In genomic region chr19:27370174-27370573, GRCm38 (mm10) we compare ENCODE assay signal across 26 mouse cellular contexts. TPM values are rescaled to one million over a fixed set of nuclear protein-coding genes. Genes with fewer than 3 reads are reported as not detected.
DNase-seq lines count a peak whose midpoint lies in the region; ATAC-seq and TF ChIP-seq lines count a peak whose summit lies in the region.
"Had no signal": no experiment of that assay in that cellular context is flagged by ENCODE, and none has a peak within 500 bp of the region (broad histone marks: within the 10 kb centered on the region; RNA-seq: fewer than 3 reads in every experiment).

No protein-coding gene starts in this region.

- peak; percentile 78; the same call in 1 of the 2 replicates for ATAC-seq in lung, embryonic 15.5 days (ENCODE audit: borderline replicate concordance, extremely low read depth, low FRiP score, low TSS enrichment)
- no peak for ATAC-seq in midbrain, embryonic 16.5 days
- ATAC-seq: CD4-positive, CD25-positive, alpha-beta regulatory T cell, adult 4 months; forebrain, embryonic 13.5 days; forebrain, embryonic 16.5 days; hindbrain, embryonic 16.5 days had no signal

- no peak overlapping the region for H3ac ChIP-seq in myocyte (ENCODE audit: control insufficient read depth, insufficient read length)

- H3K9me3 ChIP-seq in lung, embryonic 15.5 days: no peaks in the 10 kb centered on the region
- H3K9me3 ChIP-seq in midbrain, embryonic 16.5 days (replicated peaks; ENCODE audit: control insufficient read depth, low read length, poor library complexity, severe bottlenecking): no peaks in the 10 kb centered on the region
- H3K9me3 ChIP-seq: embryonic facial prominence, embryonic 10.5 days; embryonic facial prominence, embryonic 13.5 days; forebrain, embryonic 10.5 days; forebrain, embryonic 13.5 days; hindbrain, embryonic 10.5 days; hindbrain, embryonic 13.5 days had no signal

- H3K27ac ChIP-seq in lung, embryonic 15.5 days: peak overlapping the region; percentile 30; the same call in 1 of the 2 replicates
- no peak overlapping the region for H3K27ac ChIP-seq in midbrain, embryonic 16.5 days (ENCODE audit: low read length)
- H3K27ac ChIP-seq: embryonic facial prominence, embryonic 10.5 days; embryonic facial prominence, embryonic 13.5 days; forebrain, embryonic 10.5 days; forebrain, embryonic 13.5 days; hindbrain, embryonic 10.5 days; hindbrain, embryonic 13.5 days had no signal

- no peaks in the 10 kb centered on the region for H3K27me3 ChIP-seq in lung, embryonic 15.5 days
- no peaks in the 10 kb centered on the region for H3K27me3 ChIP-seq in myocyte (ENCODE audit: control insufficient read depth, insufficient read depth, insufficient read length)
- H3K27me3 ChIP-seq in midbrain, embryonic 16.5 days (ENCODE audit: control insufficient read depth, insufficient read depth, low read depth, low read length): no peaks in the 10 kb centered on the region
- H3K27me3 ChIP-seq: embryonic facial prominence, embryonic 13.5 days; forebrain, embryonic 13.5 days; hindbrain, embryonic 13.5 days had no signal

- H3K4me2 ChIP-seq in lung, embryonic 15.5 days: no peak overlapping the region
- peak overlapping the region; percentile 53 for H3K4me2 ChIP-seq in myocyte (ENCODE audit: low read depth)
- H3K4me2 ChIP-seq in midbrain, embryonic 16.5 days (ENCODE audit: low read length): no peak overlapping the region
- H3K4me2 ChIP-seq: embryonic facial prominence, embryonic 13.5 days; forebrain, embryonic 13.5 days; heart, embryonic 11.5 days; hindbrain, embryonic 13.5 days had no signal

- no peak for TF ChIP-seq POLR2A in myocyte (IDR thresholded peaks at IDR 0.05; ENCODE audit: insufficient read length, low read depth)

- peaks cover 16% of the 10 kb centered on the region for H3K4me1 ChIP-seq in lung, embryonic 15.5 days
- H3K4me1 ChIP-seq in midbrain, embryonic 16.5 days (ENCODE audit: control insufficient read depth, insufficient read depth, low read length): no peaks in the 10 kb centered on the region
- H3K4me1 ChIP-seq: embryonic facial prominence, embryonic 13.5 days; forebrain, embryonic 13.5 days; hindbrain, embryonic 10.5 days had no signal

- WGBS in lung, embryonic 15.5 days: 58% methylated on average over 2 of the region's 2 CpGs
- WGBS in midbrain, embryonic 16.5 days: 92% methylated on average over 2 of the region's 2 CpGs

- DNase-seq in lung, postnatal 14 days: no peak
- DNase-seq in lung, postnatal 36 days: peak; percentile 6
- DNase-seq in lung, postnatal 25 days (ENCODE audit: low spot score): no peak
- DNase-seq: adrenal gland, adult 8-10 months; cerebellum, adult 11-12 months; cerebellum, adult 8-10 months; cerebellum, postnatal 10 days; cerebellum, postnatal 36 days; embryo, embryonic 11 days; gastrocnemius, postnatal 10 days; gastrocnemius, postnatal 36 days had no signal

- no peaks in the 10 kb centered on the region for H3K79me2 ChIP-seq in myocyte (ENCODE audit: control insufficient read depth, insufficient read depth)

- H3K4me3 ChIP-seq in lung, embryonic 15.5 days: no peak overlapping the region
- no peak overlapping the region for H3K4me3 ChIP-seq in myocyte
- H3K4me3 ChIP-seq in midbrain, embryonic 16.5 days (ENCODE audit: low read depth, low read length): no peak overlapping the region
- H3K4me3 ChIP-seq: embryonic facial prominence, embryonic 10.5 days; embryonic facial prominence, embryonic 13.5 days; forebrain, embryonic 10.5 days; forebrain, embryonic 13.5 days; hindbrain, embryonic 10.5 days; hindbrain, embryonic 13.5 days had no signal

- H3K9ac ChIP-seq in lung, embryonic 15.5 days: no peak overlapping the region
- no peak overlapping the region for H3K9ac ChIP-seq in midbrain, embryonic 16.5 days (ENCODE audit: low read depth, low read length)
- H3K9ac ChIP-seq: embryonic facial prominence, embryonic 13.5 days; forebrain, embryonic 13.5 days; hindbrain, embryonic 13.5 days had no signal

- no peaks in the 10 kb centered on the region for H3K36me3 ChIP-seq in lung, embryonic 15.5 days
- no peaks in the 10 kb centered on the region for H3K36me3 ChIP-seq in myocyte (ENCODE audit: control insufficient read depth, insufficient read depth)
- H3K36me3 ChIP-seq in midbrain, embryonic 16.5 days (ENCODE audit: control insufficient read depth, insufficient read depth, low read length): no peaks in the 10 kb centered on the region
- H3K36me3 ChIP-seq: embryonic facial prominence, embryonic 10.5 days; embryonic facial prominence, embryonic 13.5 days; forebrain, embryonic 10.5 days; hindbrain, embryonic 10.5 days; hindbrain, embryonic 13.5 days had no signal

TF ChIP-seq in myocyte, 11 proteins besides CTCF, POLR2A, EP300 and RAD21:
- no peak for TF ChIP-seq MAX (IDR thresholded peaks at IDR 0.05; ENCODE audit: low read depth)
- no peak for TF ChIP-seq TCF12 (IDR thresholded peaks at IDR 0.05; ENCODE audit: insufficient read depth, poor library complexity, severe bottlenecking)
- TF ChIP-seq CEBPB (IDR thresholded peaks at IDR 0.05; ENCODE audit: insufficient read depth, poor library complexity, severe bottlenecking): no peak
- no peak for TF ChIP-seq USF1 (IDR thresholded peaks at IDR 0.05; ENCODE audit: low read depth)
- no peak for TF ChIP-seq REST (IDR thresholded peaks at IDR 0.05; ENCODE audit: insufficient read depth, insufficient read length)
- no peak for TF ChIP-seq SRF (IDR thresholded peaks at IDR 0.05; ENCODE audit: control insufficient read depth, insufficient read length, low read depth)
- no peak for TF ChIP-seq E2F4 (IDR thresholded peaks at IDR 0.05; ENCODE audit: insufficient read depth)
- TF ChIP-seq TCF3 (IDR thresholded peaks at IDR 0.05; ENCODE audit: insufficient read length, low read depth): no peak
- no peak for TF ChIP-seq MYOD1 (IDR thresholded peaks at IDR 0.05; ENCODE audit: control insufficient read depth in 1 of 3, insufficient read length in 2 of 3, low read depth in 2 of 3)
- TF ChIP-seq POLR2AphosphoS2 (IDR thresholded peaks at IDR 0.05; ENCODE audit: insufficient read length, low read depth): no peak
- no peak for TF ChIP-seq MYOG (IDR thresholded peaks at IDR 0.05; ENCODE audit: control insufficient read depth in 1 of 3, insufficient read depth in 1 of 3, insufficient read length in 2 of 3, low read depth in 2 of 3)

RNA-seq across cellular contexts. Expression of gene Kcnv2, which starts 47.8 kb away (rescaled TPM):
- 0.05 TPM in 1 of 2 replicates, not detected in the other for polyA plus RNA-seq in lung, embryonic 15.5 days (2015; fragmentation: Nextera tagmentation; extraction: Ambion mirVana)
- polyA plus RNA-seq in myocyte (2012; fragmentation: generic; extraction: Trizol): not detected
- polyA plus RNA-seq in midbrain, embryonic 16.5 days (2015; fragmentation: Nextera tagmentation; extraction: Ambion mirVana): 0.09 TPM in 1 of 2 replicates, not detected in the other
- polyA plus RNA-seq: C2C12; CD4-positive, CD25-positive, alpha-beta regulatory T cell, adult 4 months; cortical plate, adult 2 months; forebrain, embryonic 13.5 days; forebrain, embryonic 16.5 days had no signal

RNA-seq across cellular contexts. Expression of gene Pum3, which starts 59.5 kb away (rescaled TPM):
- 62.7 and 67.0 TPM in 2 replicates for polyA plus RNA-seq in lung, embryonic 15.5 days (2015; fragmentation: Nextera tagmentation; extraction: Ambion mirVana)
- 28.8 TPM for polyA plus RNA-seq in myocyte (2012; fragmentation: generic; extraction: Trizol)
- 52.8 and 55.8 TPM in 2 replicates for polyA plus RNA-seq in midbrain, embryonic 16.5 days (2015; fragmentation: Nextera tagmentation; extraction: Ambion mirVana)
